In genomic region chr16:18156579-18157350, GRCm38 (mm10) we compare ENCODE assay signal across 10 mouse cellular contexts. TPM values are rescaled to one million over a fixed set of nuclear protein-coding genes. Genes with fewer than 3 reads are reported as not detected.
DNase-seq lines count a peak whose midpoint lies in the region; ATAC-seq and TF ChIP-seq lines count a peak whose summit lies in the region.
"Had no signal": no experiment of that assay in that cellular context is flagged by ENCODE, and none has a peak within 500 bp of the region (broad histone marks: within the 10 kb centered on the region; RNA-seq: fewer than 3 reads in every experiment).

No protein-coding gene starts in this region.

- H3K9ac ChIP-seq in hindbrain, postnatal 0 days (replicated peaks; ENCODE audit: low read length) = no peak overlapping the region

- WGBS in hindbrain, postnatal 0 days = 63% methylated on average over 12 of the region's 12 CpGs

- H3K4me1 ChIP-seq in hindbrain, postnatal 0 days (ENCODE audit: insufficient read depth, low read length) = peaks cover 22% of the 10 kb centered on the region

- no peaks in the 10 kb centered on the region for H3K9me3 ChIP-seq in hindbrain, postnatal 0 days (ENCODE audit: low read length)

- no peak for TF ChIP-seq CTCF in layer of hippocampus, adult 2 months (conservative IDR thresholded peaks at IDR 0.05)
- TF ChIP-seq CTCF in hindbrain, postnatal 0 days (IDR thresholded peaks at IDR 0.05; ENCODE audit: low read depth) = no peak

- ATAC-seq in hindbrain, postnatal 0 days = no peak
- no peak for ATAC-seq in monocyte, adult 5-6 weeks (replicated peaks; ENCODE audit: insufficient number of reproducible peaks, low FRiP score, low TSS enrichment, poor library complexity, severe bottlenecking)

- H3K4me3 ChIP-seq in layer of hippocampus, adult 2 months = no peak overlapping the region
- H3K4me3 ChIP-seq in hindbrain, postnatal 0 days (ENCODE audit: low read length) = no peak overlapping the region

- no peaks in the 10 kb centered on the region for H3K27me3 ChIP-seq in hindbrain, postnatal 0 days (ENCODE audit: insufficient read depth, low read length)

- no peaks in the 10 kb centered on the region for H3K36me3 ChIP-seq in hindbrain, postnatal 0 days (ENCODE audit: insufficient read depth, low read length)

- no peak for DNase-seq in layer of hippocampus, adult 2 months (ENCODE audit: low spot score in 2 of 2)
- no peak for DNase-seq in layer of hippocampus, adult 9-11 months
- DNase-seq in embryo, embryonic 11 days = peak; percentile 50
- DNase-seq in hindbrain, postnatal 0 days (ENCODE audit: low spot score) = no peak
- peak; percentile 40 for DNase-seq in neural tube, embryonic 10.5 days (ENCODE audit: extremely low spot score, low spot score)
- no peak for DNase-seq in cerebellum, adult 11 months
- no peak for DNase-seq in heart, postnatal 14 days
- DNase-seq: kidney, postnatal 25 days; left cerebral cortex, postnatal 4 days had no signal

- no peak overlapping the region for H3K4me2 ChIP-seq in hindbrain, postnatal 0 days (ENCODE audit: low read depth, low read length)

- intact Hi-C loops in heart, postnatal 14 days (cut with DNase I) = no loop called here

- H3K27ac ChIP-seq in layer of hippocampus, adult 2 months = peak overlapping the region; percentile 98
- H3K27ac ChIP-seq in hindbrain, postnatal 0 days = 0 out of 2 replicates have a peak overlapping the region, but pooled peaks have one; percentile 2

RNA-seq across cellular contexts. Expression of gene Rtn4r, which starts 29.3 kb away (rescaled TPM):
- 100 to 1,000 TPM; 106 to 111 TPM for total RNA-seq in layer of hippocampus, adult 2 months (2021)
- 38.2 and 55.7 TPM in 2 replicates for total RNA-seq in hindbrain, postnatal 0 days (2014; rRNA removed)
- polyA plus RNA-seq in hindbrain, postnatal 0 days (2015; fragmentation: Nextera tagmentation; extraction: Ambion mirVana) = 20.4 and 23.1 TPM in 2 replicates
- total RNA-seq in monocyte, adult 5-6 weeks (2017) = 0.38 TPM in 1 of 3 replicates, not detected in the others
- 10 to 100 TPM; 17.4 to 19.9 TPM for total RNA-seq in heart, postnatal 14 days (2021)

Comparison
In these comparisons a context has a peak if more than half of its experiments do, and no peak if none do; other contexts are left out.
1. DNase-seq: peak in embryo, embryonic 11 days (single experiment) and neural tube, embryonic 10.5 days (single experiment); none in layer of hippocampus, adult 2 months (0 of 2), layer of hippocampus, adult 9-11 months (single experiment), hindbrain, postnatal 0 days (single experiment), cerebellum, adult 11 months (single experiment) and heart, postnatal 14 days (0 of 2).
2. RNA of gene Rtn4r, which starts 29.3 kb away (total RNA-seq): 106 to 111 TPM in layer of hippocampus, adult 2 months, 38.2 to 55.7 TPM in hindbrain, postnatal 0 days and 17.4 to 19.9 TPM in heart, postnatal 14 days; 0.38 TPM in monocyte, adult 5-6 weeks; every median in the first group is over 10 times any median in the second.